Mouse (Mus musculus) lung, embryonic 15.5 days (tissue): ENCODE measurements at regions not wholly inside any gene's neighbourhood (a gene's known extent, or its start where the extent isn't known, plus 50 kb on each side); places are given as distances from the start of the nearest gene placed in this dataset.

Experiments used
- ATAC-seq: fragments of 200-750 bp; cut with Nextera tagmentation; 2 replicates; pipeline ENCODE4 v1.8.0; 2017; ENCODE audit warnings: moderate number of reproducible peaks, borderline replicate concordance; ENCODE audit not compliant: low FRiP score, low TSS enrichment; ENCODE audit errors: extremely low read depth
- H3K27ac ChIP-seq: fragments of 300-500 bp; sonication (generic); 2 replicates; pipeline ENCODE4 v1.5.1; 2015; ENCODE audit warnings: moderate library complexity, mild to moderate bottlenecking, inconsistent platforms
- H3K27me3 ChIP-seq: fragments of 300-500 bp; sonication (generic); 2 replicates; pipeline ENCODE4 v1.6.1; 2015; ENCODE audit warnings: inconsistent platforms
- H3K36me3 ChIP-seq: fragments of 300-500 bp; sonication (generic); 2 replicates; pipeline ENCODE4 v1.6.1; 2015; ENCODE audit warnings: inconsistent platforms
- H3K4me1 ChIP-seq: fragments of 300-500 bp; sonication (generic); 2 replicates; pipeline ENCODE4 v1.6.1; 2015; ENCODE audit warnings: inconsistent platforms
- H3K4me2 ChIP-seq: fragments of 300-500 bp; sonication (generic); 2 replicates; pipeline ENCODE4 v1.6.1; 2015; ENCODE audit warnings: inconsistent platforms, mild to moderate bottlenecking, moderate library complexity
- H3K4me3 ChIP-seq: fragments of 300-500 bp; sonication (generic); 2 replicates; pipeline ENCODE4 v1.5.1; 2015; ENCODE audit warnings: mild to moderate bottlenecking, inconsistent platforms
- H3K9ac ChIP-seq: fragments of 300-500 bp; sonication (generic); 2 replicates; pipeline ENCODE4 v1.6.1; 2015; ENCODE audit warnings: inconsistent platforms
- H3K9me3 ChIP-seq: fragments of 300-500 bp; sonication (generic); 2 replicates; pipeline ENCODE4 v1.6.1; 2016; ENCODE audit warnings: inconsistent platforms
- WGBS: fragments of 180-500 bp; shearing (Covaris S2); methylation state at CpG from one replicate; pipeline ENCODE4 v1.1.7; 2015; 5-methylcytosine and 5-hydroxymethylcytosine counted together

DNA sequence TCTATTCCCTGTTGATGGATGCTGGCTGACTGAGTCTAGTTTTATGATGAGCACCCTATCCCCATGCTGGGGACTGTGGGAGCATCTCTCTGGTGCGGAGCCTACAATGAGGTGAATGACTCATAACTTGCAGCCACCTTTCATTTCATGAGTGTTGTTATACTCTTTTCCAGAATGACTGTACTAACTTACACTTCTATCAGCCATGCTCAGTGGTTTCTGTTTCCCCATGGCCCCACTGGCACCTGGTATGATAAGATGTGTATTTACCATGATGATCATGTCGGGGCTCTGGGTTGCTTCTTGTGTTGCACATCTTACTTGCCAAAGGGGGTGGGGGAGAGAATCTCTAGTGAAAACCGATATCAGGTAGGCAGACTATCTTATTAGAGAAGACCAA, 1317.2 kb upstream of the A1bg start:
- no peaks in the 10 kb centered on the region for H3K9me3 ChIP-seq
- H3K27me3 ChIP-seq: no peaks in the 10 kb centered on the region
- no peak for ATAC-seq
- H3K9ac ChIP-seq: no peak overlapping the region
- H3K4me1 ChIP-seq: no peaks in the 10 kb centered on the region
- no peak overlapping the region for H3K4me2 ChIP-seq
- 92% methylated on average over 3 of the region's 3 CpGs for WGBS
- H3K27ac ChIP-seq: no peak overlapping the region
- no peak overlapping the region for H3K4me3 ChIP-seq
- no peaks in the 10 kb centered on the region; the same call in 1 of the 2 replicates for H3K36me3 ChIP-seq

DNA sequence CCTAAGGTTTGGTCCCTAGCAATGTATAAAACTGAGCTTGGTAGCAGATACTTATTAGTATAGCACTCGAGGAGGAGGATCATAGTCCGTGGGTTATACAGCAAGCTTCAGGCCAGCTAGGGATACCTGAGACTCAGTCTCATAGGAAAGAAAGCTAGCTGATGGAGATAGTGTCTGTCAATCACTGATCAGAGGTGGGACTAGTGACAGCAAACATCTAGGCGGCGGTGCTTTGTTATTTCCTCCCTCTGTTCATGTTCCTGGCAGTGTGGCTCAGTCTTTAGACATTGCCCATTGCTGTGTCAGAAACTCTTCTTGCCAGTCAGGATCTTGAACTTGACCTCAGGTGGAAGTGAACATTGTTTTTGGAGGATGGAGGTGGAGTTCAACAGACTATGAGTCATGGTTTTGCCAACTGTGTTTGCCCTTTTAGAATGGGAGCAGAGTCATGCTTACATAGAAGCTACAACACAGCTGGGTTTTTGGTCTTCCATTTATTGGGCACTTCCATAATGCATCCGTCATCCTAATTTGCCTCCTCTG, 1315.8 kb upstream of the A1bg start:
- Histone ChIP-seq H3K9ac (no peak overlapping the region), H3K27me3 (no peaks in the 10 kb centered on the region), H3K27ac (no peak overlapping the region), H3K4me1 (no peaks in the 10 kb centered on the region), H3K4me2 (no peak overlapping the region), H3K9me3 (no peaks in the 10 kb centered on the region), H3K4me3 (no peak overlapping the region), H3K36me3 (no peaks in the 10 kb centered on the region)
- 83% methylated on average over 5 of the region's 5 CpGs for WGBS
- ATAC-seq: no peak

GRCm38 (mm10) chr15:62236056-62236455, 1313.2 kb upstream of the A1bg start:
- Histone ChIP-seq H3K9ac (no peak overlapping the region), H3K4me2 (no peak overlapping the region), H3K36me3 (no peaks in the 10 kb centered on the region), H3K27me3 (no peaks in the 10 kb centered on the region), H3K27ac (no peak overlapping the region), H3K9me3 (no peaks in the 10 kb centered on the region), H3K4me3 (no peak overlapping the region), H3K4me1 (no peaks in the 10 kb centered on the region)
- WGBS: 78% methylated on average over 2 of the region's 2 CpGs
- no peak for ATAC-seq

DNA sequence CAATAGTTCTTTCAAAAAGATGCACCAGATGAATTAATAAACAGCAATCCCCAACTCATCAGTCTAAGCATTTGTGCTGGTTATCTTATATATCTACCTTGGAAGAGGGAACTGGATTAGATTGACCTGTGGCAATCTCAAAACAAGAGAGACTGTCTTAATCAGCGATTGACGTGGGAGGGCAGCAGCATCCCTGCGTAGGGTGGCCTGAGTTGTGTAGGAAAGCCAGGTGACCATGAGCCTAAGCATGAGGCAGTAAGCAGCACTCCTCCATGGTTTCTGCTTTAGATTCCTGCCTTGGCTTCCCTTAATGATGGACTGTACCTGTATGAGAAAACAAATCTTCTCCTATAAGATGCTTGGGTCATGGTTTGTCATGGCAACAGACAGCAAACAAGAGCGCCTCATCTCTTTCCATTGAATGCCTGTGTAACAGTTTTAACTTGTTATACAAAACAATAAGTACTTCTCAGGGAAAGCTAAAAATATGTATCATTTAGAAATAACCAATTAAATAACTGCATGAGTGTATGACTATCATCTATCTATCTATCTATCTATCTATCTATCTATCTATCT, 1311.5 kb upstream of the A1bg start:
- Histone ChIP-seq H3K4me1 (no peaks in the 10 kb centered on the region), H3K27ac (no peak overlapping the region), H3K9me3 (no peaks in the 10 kb centered on the region)

DNA sequence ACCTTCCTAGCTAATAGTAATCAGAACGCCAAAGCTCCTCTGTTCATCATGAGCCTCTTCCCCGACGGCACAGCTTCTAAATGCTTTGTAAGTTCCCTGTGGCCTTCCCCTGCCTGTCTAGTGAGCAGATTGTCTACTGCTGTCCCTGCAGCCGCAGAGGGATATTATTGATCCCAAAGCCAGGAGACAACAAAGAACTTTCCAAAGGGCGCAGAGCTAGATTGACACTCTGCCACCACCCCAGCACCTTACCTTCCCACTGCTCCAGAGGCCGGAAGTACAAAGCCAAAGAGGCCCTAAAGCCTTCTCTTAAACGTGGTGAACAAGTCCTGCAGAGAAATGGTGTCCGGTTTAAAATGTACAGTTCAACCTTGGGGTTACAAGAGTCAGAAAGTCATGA, 1310.3 kb upstream of the A1bg start:
- no peak overlapping the region for H3K4me3 ChIP-seq
- no peak overlapping the region for H3K4me2 ChIP-seq
- no peaks in the 10 kb centered on the region for H3K36me3 ChIP-seq
- H3K9ac ChIP-seq: no peak overlapping the region
- no peaks in the 10 kb centered on the region for H3K9me3 ChIP-seq
- no peaks in the 10 kb centered on the region for H3K4me1 ChIP-seq
- no peak for ATAC-seq
- 64% methylated on average over 8 of the region's 8 CpGs for WGBS
- no peaks in the 10 kb centered on the region for H3K27me3 ChIP-seq
- no peak overlapping the region for H3K27ac ChIP-seq

More for the DNA sequence above, 1311.5 kb upstream of the A1bg start:
- WGBS: 94% methylated on average over 4 of the region's 4 CpGs
- no peaks in the 10 kb centered on the region for H3K36me3 ChIP-seq
- no peak for ATAC-seq
- no peak overlapping the region for H3K4me2 ChIP-seq
- no peak overlapping the region for H3K4me3 ChIP-seq
- H3K9ac ChIP-seq: no peak overlapping the region
- no peaks in the 10 kb centered on the region for H3K27me3 ChIP-seq

GRCm38 (mm10) chr15:62231709-62232108, 1308.9 kb upstream of the A1bg start:
- H3K9ac ChIP-seq: no peak overlapping the region
- H3K36me3 ChIP-seq: no peaks in the 10 kb centered on the region
- no peak for ATAC-seq
- H3K27ac ChIP-seq: no peak overlapping the region
- H3K4me3 ChIP-seq: no peak overlapping the region
- no peak overlapping the region for H3K4me2 ChIP-seq
- H3K27me3 ChIP-seq: no peaks in the 10 kb centered on the region
- no peaks in the 10 kb centered on the region for H3K9me3 ChIP-seq
- WGBS: 62% methylated on average over 2 of the region's 2 CpGs
- no peaks in the 10 kb centered on the region for H3K4me1 ChIP-seq

DNA sequence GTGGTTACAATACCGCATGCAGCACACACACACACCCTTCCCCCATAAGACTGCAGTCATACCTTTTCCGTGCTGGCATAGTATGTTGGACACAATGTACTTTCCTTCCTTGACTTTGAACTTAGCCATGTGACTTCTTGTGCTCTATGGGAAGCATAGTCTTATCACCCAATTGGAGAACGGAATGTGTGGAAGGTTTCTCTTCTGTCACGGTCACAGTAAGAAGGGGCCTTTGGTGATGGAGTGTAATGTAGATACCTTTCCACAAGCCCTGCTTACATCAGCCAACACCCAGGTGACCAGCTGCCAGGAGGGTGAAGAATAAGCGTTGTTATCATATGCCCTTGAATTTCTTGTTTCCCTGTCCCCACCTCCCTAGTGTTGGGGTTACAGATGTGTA, 1308.0 kb upstream of the A1bg start:
- Histone ChIP-seq H3K27me3 (no peaks in the 10 kb centered on the region), H3K36me3 (no peaks in the 10 kb centered on the region), H3K27ac (no peak overlapping the region), H3K4me2 (no peak overlapping the region), H3K4me3 (no peak overlapping the region), H3K4me1 (no peaks in the 10 kb centered on the region), H3K9ac (no peak overlapping the region), H3K9me3 (no peaks in the 10 kb centered on the region)
- no peak for ATAC-seq
- WGBS: 86% methylated on average over 5 of the region's 5 CpGs

DNA sequence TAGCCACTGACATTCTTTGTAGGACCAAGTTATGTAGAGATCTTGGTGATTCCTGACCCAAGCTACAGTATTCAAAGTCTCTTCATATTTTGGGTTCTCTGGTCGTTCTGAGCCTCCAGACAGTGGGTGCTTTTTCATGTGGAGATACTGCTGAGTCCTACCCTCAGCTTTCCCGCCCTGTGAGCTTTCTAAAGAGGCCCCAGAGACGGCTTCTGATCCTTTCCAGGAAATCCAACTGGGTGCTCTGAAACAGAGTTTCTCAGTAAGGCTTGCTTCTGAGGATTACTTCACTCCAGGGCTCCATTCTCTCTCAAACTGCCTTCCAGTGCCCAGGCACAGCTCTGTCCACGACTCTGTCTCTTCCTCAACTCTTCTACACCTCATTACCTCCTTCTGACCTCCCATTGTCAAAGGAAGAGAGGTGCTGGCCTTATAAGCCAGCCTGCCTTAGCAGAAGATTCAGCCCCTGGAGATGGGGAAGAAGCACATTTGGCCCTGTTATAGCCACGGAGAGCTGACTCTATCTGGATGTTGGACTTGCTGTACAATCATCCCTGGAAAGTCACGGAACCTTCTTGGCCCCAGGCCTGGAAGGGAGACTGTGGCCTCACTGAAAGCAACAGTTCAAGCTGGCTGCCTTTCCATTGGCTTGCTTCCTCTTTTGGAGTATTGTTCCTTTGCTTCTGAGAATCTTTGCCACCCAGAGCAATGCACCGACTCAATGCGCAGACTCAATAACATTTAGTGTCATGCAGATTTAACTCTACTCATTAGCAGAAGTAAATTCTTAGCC, 1306.9 kb upstream of the A1bg start:
- H3K4me2 ChIP-seq: no peak overlapping the region
- no peak for ATAC-seq
- 69% methylated on average over 8 of the region's 8 CpGs for WGBS
- H3K4me3 ChIP-seq: no peak overlapping the region
- H3K9me3 ChIP-seq: no peaks in the 10 kb centered on the region
- no peaks in the 10 kb centered on the region for H3K36me3 ChIP-seq
- no peak overlapping the region for H3K9ac ChIP-seq
- H3K4me1 ChIP-seq: no peaks in the 10 kb centered on the region
- H3K27ac ChIP-seq: no peak overlapping the region
- H3K27me3 ChIP-seq: no peaks in the 10 kb centered on the region

- no peak overlapping the region for H3K9ac ChIP-seq
- H3K4me1 ChIP-seq: no peaks in the 10 kb centered on the region
- no peaks in the 10 kb centered on the region for H3K27me3 ChIP-seq
- no peak for ATAC-seq
- no peak overlapping the region for H3K4me3 ChIP-seq
- H3K27ac ChIP-seq: no peak overlapping the region
- no peaks in the 10 kb centered on the region for H3K9me3 ChIP-seq
- no peaks in the 10 kb centered on the region for H3K36me3 ChIP-seq
- no peak overlapping the region for H3K4me2 ChIP-seq
- 86% methylated on average over 3 of the region's 3 CpGs for WGBS
Measured at GRCm38 (mm10) chr15:62229023-62229422, 1306.2 kb upstream of the A1bg start.

GRCm38 (mm10) chr15:62224798-62225197, 1302.0 kb upstream of the A1bg start:
- ATAC-seq: no peak
- H3K4me3 ChIP-seq: no peak overlapping the region
- no peak overlapping the region for H3K27ac ChIP-seq

DNA sequence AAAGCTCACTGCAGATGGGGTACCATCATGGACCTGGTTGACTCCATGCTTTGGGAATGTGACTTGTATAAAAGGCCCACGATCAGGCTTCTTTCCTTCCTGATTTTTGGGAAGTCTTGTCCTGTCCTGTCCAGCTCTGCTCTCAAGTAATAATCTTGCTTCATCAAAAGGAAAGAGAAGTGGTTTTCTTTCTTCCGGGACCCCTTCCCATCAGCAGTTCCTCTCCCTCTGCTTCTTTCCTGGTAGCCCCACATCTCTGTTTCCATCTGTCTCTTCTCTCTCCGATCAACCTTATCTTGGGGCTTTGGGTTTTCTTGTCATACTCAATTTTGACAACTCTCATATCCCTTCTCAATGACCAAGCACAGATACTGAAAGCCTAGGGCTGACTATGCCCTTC, 1301.4 kb upstream of the A1bg start:
- 85% methylated on average over 3 of the region's 3 CpGs for WGBS
- H3K27me3 ChIP-seq: no peaks in the 10 kb centered on the region
- H3K36me3 ChIP-seq: no peaks in the 10 kb centered on the region
- H3K4me3 ChIP-seq: no peak overlapping the region
- no peaks in the 10 kb centered on the region for H3K9me3 ChIP-seq
- no peak overlapping the region for H3K9ac ChIP-seq
- H3K4me1 ChIP-seq: no peaks in the 10 kb centered on the region
- no peak overlapping the region for H3K27ac ChIP-seq
- no peak for ATAC-seq
- no peak overlapping the region for H3K4me2 ChIP-seq

More at GRCm38 (mm10) chr15:62224798-62225197, 1302.0 kb upstream of the A1bg start:
- Histone ChIP-seq H3K36me3 (no peaks in the 10 kb centered on the region), H3K9ac (no peak overlapping the region), H3K9me3 (no peaks in the 10 kb centered on the region), H3K27me3 (no peaks in the 10 kb centered on the region), H3K4me1 (no peaks in the 10 kb centered on the region), H3K4me2 (no peak overlapping the region)

DNA sequence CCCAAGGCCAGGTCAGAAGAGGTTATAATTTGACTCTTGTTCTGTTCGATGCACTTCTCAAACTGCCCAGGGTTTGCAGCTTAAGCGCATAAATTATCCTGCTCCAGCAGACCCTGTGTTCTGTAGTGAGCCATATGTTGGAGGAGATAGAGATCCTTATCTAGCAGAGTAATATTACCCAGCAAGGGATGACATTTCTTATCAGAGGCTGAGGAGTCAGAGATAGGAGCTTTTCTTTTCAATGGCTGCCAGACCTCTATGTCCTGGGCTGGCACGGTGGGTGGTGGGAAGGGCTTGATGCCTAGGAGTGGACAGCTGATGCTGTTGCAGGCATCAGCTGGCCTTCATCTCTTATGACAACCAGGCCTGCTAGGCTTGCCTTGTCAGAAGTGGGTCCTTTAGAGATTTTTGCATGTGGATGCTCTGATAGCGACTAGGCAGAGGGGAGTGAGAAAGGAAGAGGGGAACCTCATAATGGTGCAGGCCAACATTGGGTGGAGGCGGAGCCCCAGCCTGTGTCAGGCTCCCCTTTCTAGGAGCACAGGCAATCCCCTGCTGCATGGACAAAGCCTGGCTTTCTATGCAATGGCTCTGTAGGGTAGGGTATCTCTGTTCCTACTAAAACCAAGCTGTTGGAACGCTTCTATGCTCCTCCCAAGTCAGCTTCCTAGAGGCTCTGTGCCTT, 1300.5 kb upstream of the A1bg start:
- Histone ChIP-seq H3K27me3 (no peaks in the 10 kb centered on the region), H3K36me3 (no peaks in the 10 kb centered on the region), H3K4me2 (no peak overlapping the region), H3K4me1 (no peaks in the 10 kb centered on the region), H3K9ac (no peak overlapping the region), H3K4me3 (no peak overlapping the region), H3K27ac (no peak overlapping the region), H3K9me3 (no peaks in the 10 kb centered on the region)
- no peak for ATAC-seq
- WGBS: 72% methylated on average over 6 of the region's 6 CpGs
